ENCODE assay signal across 11 mouse cellular contexts in genomic region chr2:166735469-166736001, GRCm38 (mm10). TPM values are rescaled to one million over a fixed set of nuclear protein-coding genes. Genes with fewer than 3 reads are reported as not detected.
DNase-seq lines count a peak whose midpoint lies in the region; ATAC-seq lines count a peak whose summit lies in the region.
"Had no signal": no experiment of that assay in that cellular context is flagged by ENCODE, and none has a peak within 500 bp of the region (broad histone marks: within the 10 kb centered on the region; RNA-seq: fewer than 3 reads in every experiment).

No protein-coding gene starts in this region.

- H3K9ac ChIP-seq in forebrain, embryonic 11.5 days (ENCODE audit: low read length), result no peak overlapping the region
- no peak overlapping the region for H3K9ac ChIP-seq in hindbrain, embryonic 15.5 days
- 0 out of 2 replicates have a peak overlapping the region, but pooled peaks have one; percentile 4 for H3K9ac ChIP-seq in midbrain, embryonic 15.5 days
- H3K9ac ChIP-seq: liver, embryonic 14.5 days had no signal

- no peaks in the 10 kb centered on the region for H3K27me3 ChIP-seq in forebrain, embryonic 10.5 days (ENCODE audit: poor library complexity, severe bottlenecking)
- H3K27me3 ChIP-seq in forebrain, embryonic 11.5 days (ENCODE audit: control insufficient read depth, insufficient read depth, low read length), result no peaks in the 10 kb centered on the region
- no peaks in the 10 kb centered on the region for H3K27me3 ChIP-seq in hindbrain, embryonic 15.5 days
- no peaks in the 10 kb centered on the region for H3K27me3 ChIP-seq in midbrain, embryonic 15.5 days (replicated peaks)

- DNase-seq in forebrain, embryonic 10.5 days (ENCODE audit: extremely low spot score, low spot score), result peak; percentile 38
- DNase-seq in forebrain, embryonic 11.5 days (ENCODE audit: low spot score), result no peak
- peak; percentile 40 for DNase-seq in embryo, embryonic 11.5 days (ENCODE audit: low read depth, low spot score)
- no peak for DNase-seq in cerebellum, adult 11-12 months
- no peak for DNase-seq in kidney, adult 8-10 months
- DNase-seq in gastrocnemius, adult 18-20 months (ENCODE audit: low spot score), result no peak
- DNase-seq: cerebellum, adult 18-20 months; kidney, adult 11 months had no signal

- H3K4me1 ChIP-seq in forebrain, embryonic 10.5 days, result peaks cover 22% of the 10 kb centered on the region
- H3K4me1 ChIP-seq in forebrain, embryonic 11.5 days (replicated peaks; ENCODE audit: control insufficient read depth, insufficient read depth, low read length), result peaks cover under 1% of the 10 kb centered on the region; the same call in 1 of the 2 replicates
- peaks cover 10% of the 10 kb centered on the region for H3K4me1 ChIP-seq in hindbrain, embryonic 15.5 days (replicated peaks)
- H3K4me1 ChIP-seq in midbrain, embryonic 15.5 days, result peaks cover 5% of the 10 kb centered on the region

- WGBS in forebrain, embryonic 10.5 days, result 46% methylated on average over 15 of the region's 15 CpGs
- 38% methylated on average over 15 of the region's 15 CpGs for WGBS in forebrain, embryonic 11.5 days
- 30% methylated on average over 15 of the region's 15 CpGs for WGBS in hindbrain, embryonic 15.5 days
- WGBS in midbrain, embryonic 15.5 days, result 16% methylated on average over 15 of the region's 15 CpGs

- no peak overlapping the region for H3K4me3 ChIP-seq in forebrain, embryonic 10.5 days
- no peak overlapping the region for H3K4me3 ChIP-seq in forebrain, embryonic 11.5 days (ENCODE audit: low read depth, low read length)
- no peak overlapping the region for H3K4me3 ChIP-seq in hindbrain, embryonic 15.5 days
- H3K4me3 ChIP-seq in midbrain, embryonic 15.5 days, result no peak overlapping the region

- peak overlapping the region; percentile 71 for H3K27ac ChIP-seq in forebrain, embryonic 10.5 days
- no peak overlapping the region for H3K27ac ChIP-seq in forebrain, embryonic 11.5 days (ENCODE audit: low read depth, low read length)
- peak overlapping the region; percentile 35 for H3K27ac ChIP-seq in hindbrain, embryonic 15.5 days (replicated peaks)
- H3K27ac ChIP-seq in midbrain, embryonic 15.5 days, result peak overlapping the region; percentile 37; the same call in 1 of the 2 replicates
- H3K27ac ChIP-seq: liver, embryonic 14.5 days had no signal

- H3K36me3 ChIP-seq in forebrain, embryonic 10.5 days (replicated peaks), result no peaks in the 10 kb centered on the region
- no peaks in the 10 kb centered on the region for H3K36me3 ChIP-seq in forebrain, embryonic 11.5 days (ENCODE audit: control insufficient read depth, insufficient read depth, low read length)
- H3K36me3 ChIP-seq in hindbrain, embryonic 15.5 days, result no peaks in the 10 kb centered on the region
- no peaks in the 10 kb centered on the region for H3K36me3 ChIP-seq in midbrain, embryonic 15.5 days (replicated peaks)

- ATAC-seq in forebrain, embryonic 11.5 days (replicated peaks; ENCODE audit: low FRiP score), result no peak
- ATAC-seq in hindbrain, embryonic 15.5 days (ENCODE audit: low FRiP score, low read depth), result no peak
- no peak for ATAC-seq in midbrain, embryonic 15.5 days (replicated peaks)

- no peak overlapping the region for H3K4me2 ChIP-seq in forebrain, embryonic 11.5 days (ENCODE audit: low read depth, low read length, severe bottlenecking)
- peak overlapping the region; percentile 43 for H3K4me2 ChIP-seq in hindbrain, embryonic 15.5 days
- peak overlapping the region; percentile 29 for H3K4me2 ChIP-seq in midbrain, embryonic 15.5 days

- no peaks in the 10 kb centered on the region for H3K9me3 ChIP-seq in forebrain, embryonic 10.5 days
- no peaks in the 10 kb centered on the region for H3K9me3 ChIP-seq in forebrain, embryonic 11.5 days (ENCODE audit: control insufficient read depth, low read length)
- no peaks in the 10 kb centered on the region for H3K9me3 ChIP-seq in hindbrain, embryonic 15.5 days
- H3K9me3 ChIP-seq in midbrain, embryonic 15.5 days, result no peaks in the 10 kb centered on the region

RNA-seq across cellular contexts. Expression of gene Prex1, which starts 21.9 kb away (rescaled TPM):
- polyA plus RNA-seq in forebrain, embryonic 10.5 days (2016; fragmentation: Nextera tagmentation; extraction: Ambion mirVana), result 24.3 and 25.5 TPM in 2 replicates
- 22.3 and 29.7 TPM in 2 replicates for polyA plus RNA-seq in forebrain, embryonic 11.5 days (2014; fragmentation: Nextera tagmentation; extraction: Ambion mirVana)
- 27.0 and 27.4 TPM in 2 replicates for polyA plus RNA-seq in hindbrain, embryonic 15.5 days (2015; fragmentation: Nextera tagmentation; extraction: Ambion mirVana)
- 20.6 and 22.0 TPM in 2 replicates for polyA plus RNA-seq in midbrain, embryonic 15.5 days (2015; fragmentation: Nextera tagmentation; extraction: Ambion mirVana)
- 1 to 10 TPM; 3.4 to 5.1 TPM for total RNA-seq in gastrocnemius, adult 18-20 months (2021)

RNA-seq across cellular contexts. Expression of gene Trp53rkb, which starts 56.8 kb away (rescaled TPM):
- polyA plus RNA-seq in forebrain, embryonic 10.5 days (2016; fragmentation: Nextera tagmentation; extraction: Ambion mirVana), result 10.4 and 11.1 TPM in 2 replicates
- 11.4 and 12.0 TPM in 2 replicates for polyA plus RNA-seq in forebrain, embryonic 11.5 days (2014; fragmentation: Nextera tagmentation; extraction: Ambion mirVana)
- polyA plus RNA-seq in hindbrain, embryonic 15.5 days (2015; fragmentation: Nextera tagmentation; extraction: Ambion mirVana), result 9.5 and 10.9 TPM in 2 replicates
- 10.2 and 11.0 TPM in 2 replicates for polyA plus RNA-seq in midbrain, embryonic 15.5 days (2015; fragmentation: Nextera tagmentation; extraction: Ambion mirVana)
- total RNA-seq in gastrocnemius, adult 18-20 months (2021), result 1 to 10 TPM; 2.0 to 2.7 TPM

Comparison
In these comparisons a context has a peak if more than half of its experiments do, and no peak if none do; other contexts are left out.
1. DNase-seq: peak in forebrain, embryonic 10.5 days (single experiment) and embryo, embryonic 11.5 days (single experiment); none in forebrain, embryonic 11.5 days (single experiment), cerebellum, adult 11-12 months (single experiment), kidney, adult 8-10 months (0 of 2) and gastrocnemius, adult 18-20 months (single experiment).